In genomic region chr17:29340406-29341261, GRCm38 (mm10) we compare ENCODE assay signal across 8 mouse cellular contexts. TPM values are rescaled to one million over a fixed set of nuclear protein-coding genes. Genes with fewer than 3 reads are reported as not detected.
DNase-seq lines count a peak whose midpoint lies in the region; ATAC-seq lines count a peak whose summit lies in the region.

No protein-coding gene starts in this region.

- ATAC-seq in forebrain, embryonic 13.5 days, result no peak
- no peak for ATAC-seq in forebrain, embryonic 14.5 days
- ATAC-seq in midbrain, embryonic 16.5 days, result no peak
- no peak for ATAC-seq in midbrain, embryonic 13.5 days
- ATAC-seq in hindbrain, embryonic 14.5 days (ENCODE audit: low FRiP score), result no peak

- H3K4me2 ChIP-seq in forebrain, embryonic 13.5 days, result no peak overlapping the region
- H3K4me2 ChIP-seq in forebrain, embryonic 14.5 days (ENCODE audit: low read length), result no peak overlapping the region
- H3K4me2 ChIP-seq in midbrain, embryonic 16.5 days (ENCODE audit: low read length), result no peak overlapping the region
- no peak overlapping the region for H3K4me2 ChIP-seq in midbrain, embryonic 13.5 days (replicated peaks)
- H3K4me2 ChIP-seq in hindbrain, embryonic 14.5 days (replicated peaks), result no peak overlapping the region

- H3K4me3 ChIP-seq in forebrain, embryonic 13.5 days, result no peak overlapping the region
- H3K4me3 ChIP-seq in forebrain, embryonic 14.5 days (ENCODE audit: low read depth, low read length), result no peak overlapping the region
- no peak overlapping the region for H3K4me3 ChIP-seq in midbrain, embryonic 16.5 days (ENCODE audit: low read depth, low read length)
- H3K4me3 ChIP-seq in midbrain, embryonic 13.5 days (replicated peaks), result no peak overlapping the region
- H3K4me3 ChIP-seq in hindbrain, embryonic 14.5 days (replicated peaks; ENCODE audit: low read length), result no peak overlapping the region

- peaks cover 44% of the 10 kb centered on the region for H3K4me1 ChIP-seq in forebrain, embryonic 13.5 days
- peaks cover 9% of the 10 kb centered on the region for H3K4me1 ChIP-seq in forebrain, embryonic 14.5 days (ENCODE audit: control insufficient read depth, insufficient read depth, low read length)
- peaks cover 25% of the 10 kb centered on the region for H3K4me1 ChIP-seq in midbrain, embryonic 16.5 days (ENCODE audit: control insufficient read depth, insufficient read depth, low read length)
- peaks cover 39% of the 10 kb centered on the region for H3K4me1 ChIP-seq in midbrain, embryonic 13.5 days (replicated peaks)
- H3K4me1 ChIP-seq in hindbrain, embryonic 14.5 days (replicated peaks; ENCODE audit: control insufficient read depth, insufficient read depth, low read length), result peaks cover 32% of the 10 kb centered on the region

- peaks cover 84% of the 10 kb centered on the region for H3K36me3 ChIP-seq in forebrain, embryonic 13.5 days (ENCODE audit: poor library complexity, severe bottlenecking)
- peaks cover 79% of the 10 kb centered on the region for H3K36me3 ChIP-seq in forebrain, embryonic 14.5 days (ENCODE audit: control insufficient read depth, insufficient read depth, low read length)
- H3K36me3 ChIP-seq in midbrain, embryonic 16.5 days (ENCODE audit: control insufficient read depth, insufficient read depth, low read length), result peaks cover 44% of the 10 kb centered on the region
- peaks cover 78% of the 10 kb centered on the region for H3K36me3 ChIP-seq in midbrain, embryonic 13.5 days
- peaks cover 77% of the 10 kb centered on the region for H3K36me3 ChIP-seq in hindbrain, embryonic 14.5 days (replicated peaks; ENCODE audit: control insufficient read depth, insufficient read depth)

- no peak for DNase-seq in forebrain, embryonic 14.5 days (ENCODE audit: low spot score)
- DNase-seq in hindbrain, embryonic 14.5 days (ENCODE audit: low spot score), result no peak
- peak; percentile 67 for DNase-seq in skeletal muscle tissue, adult 2 months (ENCODE audit: low read depth, low spot score)
- no peak for DNase-seq in layer of hippocampus, postnatal 25 days (ENCODE audit: extremely low spot score in 1 of 2, low spot score in 1 of 2)
- DNase-seq in urinary bladder, postnatal 10 days (ENCODE audit: low spot score), result no peak

- WGBS in forebrain, embryonic 13.5 days, result 89% methylated on average over 18 of the region's 18 CpGs
- WGBS in forebrain, embryonic 14.5 days, result 88% methylated on average over 18 of the region's 18 CpGs
- 84% methylated on average over 18 of the region's 18 CpGs for WGBS in midbrain, embryonic 16.5 days
- WGBS in midbrain, embryonic 13.5 days, result 84% methylated on average over 18 of the region's 18 CpGs
- 85% methylated on average over 18 of the region's 18 CpGs for WGBS in hindbrain, embryonic 14.5 days

- H3K27ac ChIP-seq in forebrain, embryonic 13.5 days, result 0 out of 2 replicates have a peak overlapping the region, but pooled peaks have one; percentile 77
- no peak overlapping the region for H3K27ac ChIP-seq in forebrain, embryonic 14.5 days (ENCODE audit: low read depth, low read length)
- H3K27ac ChIP-seq in midbrain, embryonic 16.5 days (ENCODE audit: low read length), result peak overlapping the region; percentile 2; the same call in 1 of the 2 replicates
- no peak overlapping the region for H3K27ac ChIP-seq in midbrain, embryonic 13.5 days
- 0 out of 2 replicates have a peak overlapping the region, but pooled peaks have one; percentile 69 for H3K27ac ChIP-seq in hindbrain, embryonic 14.5 days

- H3K27me3 ChIP-seq in forebrain, embryonic 13.5 days, result no peaks in the 10 kb centered on the region
- H3K27me3 ChIP-seq in forebrain, embryonic 14.5 days (replicated peaks; ENCODE audit: control insufficient read depth, insufficient read depth, low read length), result no peaks in the 10 kb centered on the region
- no peaks in the 10 kb centered on the region for H3K27me3 ChIP-seq in midbrain, embryonic 16.5 days (ENCODE audit: control insufficient read depth, insufficient read depth, low read depth, low read length)
- H3K27me3 ChIP-seq in midbrain, embryonic 13.5 days, result no peaks in the 10 kb centered on the region
- H3K27me3 ChIP-seq in hindbrain, embryonic 14.5 days (ENCODE audit: control insufficient read depth, insufficient read depth, low read length), result no peaks in the 10 kb centered on the region

- no peak overlapping the region for H3K9ac ChIP-seq in forebrain, embryonic 13.5 days
- no peak overlapping the region for H3K9ac ChIP-seq in forebrain, embryonic 14.5 days (ENCODE audit: low read length)
- no peak overlapping the region for H3K9ac ChIP-seq in midbrain, embryonic 16.5 days (ENCODE audit: low read depth, low read length)
- no peak overlapping the region for H3K9ac ChIP-seq in midbrain, embryonic 13.5 days (replicated peaks)
- H3K9ac ChIP-seq in hindbrain, embryonic 14.5 days, result no peak overlapping the region

- H3K9me3 ChIP-seq in forebrain, embryonic 13.5 days (replicated peaks), result no peaks in the 10 kb centered on the region
- no peaks in the 10 kb centered on the region for H3K9me3 ChIP-seq in forebrain, embryonic 14.5 days (replicated peaks; ENCODE audit: control insufficient read depth, low read length)
- H3K9me3 ChIP-seq in midbrain, embryonic 16.5 days (replicated peaks; ENCODE audit: control insufficient read depth, low read length, poor library complexity, severe bottlenecking), result no peaks in the 10 kb centered on the region
- no peaks in the 10 kb centered on the region for H3K9me3 ChIP-seq in midbrain, embryonic 13.5 days
- no peaks in the 10 kb centered on the region for H3K9me3 ChIP-seq in hindbrain, embryonic 14.5 days (ENCODE audit: control insufficient read depth, low read length)

RNA-seq across cellular contexts. Expression of gene Mtch1, which starts 7.1 kb away (rescaled TPM):
- 378 and 381 TPM in 2 replicates for polyA plus RNA-seq in forebrain, embryonic 13.5 days (2015; fragmentation: Nextera tagmentation; extraction: Ambion mirVana)
- 418 and 521 TPM in 2 replicates for polyA plus RNA-seq in forebrain, embryonic 14.5 days (2014; fragmentation: Nextera tagmentation; extraction: Ambion mirVana)
- 463 and 470 TPM in 2 replicates for polyA plus RNA-seq in midbrain, embryonic 16.5 days (2015; fragmentation: Nextera tagmentation; extraction: Ambion mirVana)
- polyA plus RNA-seq in midbrain, embryonic 13.5 days (2015; fragmentation: Nextera tagmentation; extraction: Ambion mirVana), result 398 and 461 TPM in 2 replicates
- 530 and 564 TPM in 2 replicates for polyA plus RNA-seq in hindbrain, embryonic 14.5 days (2014; fragmentation: Nextera tagmentation; extraction: Ambion mirVana)
- total RNA-seq in layer of hippocampus, postnatal 25 days (2021), result 100 to 1,000 TPM; 556 to 630 TPM

RNA-seq across cellular contexts. Expression of gene Fgd2, which starts 20.1 kb away (rescaled TPM):
- 2.6 and 3.0 TPM in 2 replicates for polyA plus RNA-seq in forebrain, embryonic 13.5 days (2015; fragmentation: Nextera tagmentation; extraction: Ambion mirVana)
- 3.4 and 6.1 TPM in 2 replicates for polyA plus RNA-seq in forebrain, embryonic 14.5 days (2014; fragmentation: Nextera tagmentation; extraction: Ambion mirVana)
- 8.6 and 12.7 TPM in 2 replicates for polyA plus RNA-seq in midbrain, embryonic 16.5 days (2015; fragmentation: Nextera tagmentation; extraction: Ambion mirVana)
- polyA plus RNA-seq in midbrain, embryonic 13.5 days (2015; fragmentation: Nextera tagmentation; extraction: Ambion mirVana), result 3.2 and 3.3 TPM in 2 replicates
- 3.8 and 4.9 TPM in 2 replicates for polyA plus RNA-seq in hindbrain, embryonic 14.5 days (2014; fragmentation: Nextera tagmentation; extraction: Ambion mirVana)
- 1 to 10 TPM; 5.6 to 8.2 TPM for total RNA-seq in layer of hippocampus, postnatal 25 days (2021)

RNA-seq across cellular contexts. Expression of gene Pi16, which starts 23.2 kb away (rescaled TPM):
- 1.5 and 1.7 TPM in 2 replicates for polyA plus RNA-seq in forebrain, embryonic 13.5 days (2015; fragmentation: Nextera tagmentation; extraction: Ambion mirVana)
- 1.2 TPM in 2 replicates for polyA plus RNA-seq in forebrain, embryonic 14.5 days (2014; fragmentation: Nextera tagmentation; extraction: Ambion mirVana)
- 3.3 and 4.4 TPM in 2 replicates for polyA plus RNA-seq in midbrain, embryonic 16.5 days (2015; fragmentation: Nextera tagmentation; extraction: Ambion mirVana)
- polyA plus RNA-seq in midbrain, embryonic 13.5 days (2015; fragmentation: Nextera tagmentation; extraction: Ambion mirVana), result 1.9 and 2.2 TPM in 2 replicates
- 0.84 and 0.85 TPM in 2 replicates for polyA plus RNA-seq in hindbrain, embryonic 14.5 days (2014; fragmentation: Nextera tagmentation; extraction: Ambion mirVana)
- 1 to 10 TPM in 1 of 2 experiments, under 1 TPM in 1; 0.98 to 1.5 TPM for total RNA-seq in layer of hippocampus, postnatal 25 days (2021)

Comparison
In these comparisons a context has a peak if more than half of its experiments do, and no peak if none do; other contexts are left out.
1. H3K27ac ChIP-seq: peak in forebrain, embryonic 13.5 days (single experiment), midbrain, embryonic 16.5 days (single experiment) and hindbrain, embryonic 14.5 days (single experiment); none in forebrain, embryonic 14.5 days (single experiment) and midbrain, embryonic 13.5 days (single experiment).